Mouse (Mus musculus) R1 (cell line): ENCODE measurements around the gene Rcan1.
"Not testable (repeated sequence)": the region's sequence is repeated elsewhere in the genome, so short reads cannot be mapped to it uniquely, and the experiment has no call there.

ENCODE experiments used
- DNase-seq: peaks from one replicate; pipeline ENCODE4 v3.0.0-alpha.2; 2018; ENCODE audit warnings: low read depth, low spot score

Rcan1 gene

DNA sequence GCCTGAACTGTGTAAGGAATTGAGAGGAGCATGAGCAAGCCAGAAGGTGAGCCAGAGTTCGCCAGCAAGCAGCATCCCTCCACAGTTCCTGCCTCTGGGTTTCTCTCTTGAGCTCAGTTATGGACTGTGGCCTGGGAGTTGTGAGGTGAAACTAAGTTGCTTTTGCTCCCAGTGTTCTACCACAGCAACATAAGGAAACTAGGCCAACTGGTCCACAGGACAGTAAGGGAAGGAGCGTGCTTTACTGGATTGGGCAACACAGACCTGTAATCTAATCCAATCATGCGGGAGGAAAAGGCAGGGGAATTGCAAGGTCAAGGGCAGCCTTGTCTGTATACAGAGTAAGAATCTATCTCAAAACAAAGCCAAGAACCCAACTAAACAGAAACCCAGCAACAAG is 37.5 kb downstream of the Rcan1 start:
- DNase-seq, result no peak

GRCm38 (mm10) chr16:92430731-92431130 is 39.9 kb downstream of the Rcan1 start:
- DNase-seq, result no peak

DNA sequence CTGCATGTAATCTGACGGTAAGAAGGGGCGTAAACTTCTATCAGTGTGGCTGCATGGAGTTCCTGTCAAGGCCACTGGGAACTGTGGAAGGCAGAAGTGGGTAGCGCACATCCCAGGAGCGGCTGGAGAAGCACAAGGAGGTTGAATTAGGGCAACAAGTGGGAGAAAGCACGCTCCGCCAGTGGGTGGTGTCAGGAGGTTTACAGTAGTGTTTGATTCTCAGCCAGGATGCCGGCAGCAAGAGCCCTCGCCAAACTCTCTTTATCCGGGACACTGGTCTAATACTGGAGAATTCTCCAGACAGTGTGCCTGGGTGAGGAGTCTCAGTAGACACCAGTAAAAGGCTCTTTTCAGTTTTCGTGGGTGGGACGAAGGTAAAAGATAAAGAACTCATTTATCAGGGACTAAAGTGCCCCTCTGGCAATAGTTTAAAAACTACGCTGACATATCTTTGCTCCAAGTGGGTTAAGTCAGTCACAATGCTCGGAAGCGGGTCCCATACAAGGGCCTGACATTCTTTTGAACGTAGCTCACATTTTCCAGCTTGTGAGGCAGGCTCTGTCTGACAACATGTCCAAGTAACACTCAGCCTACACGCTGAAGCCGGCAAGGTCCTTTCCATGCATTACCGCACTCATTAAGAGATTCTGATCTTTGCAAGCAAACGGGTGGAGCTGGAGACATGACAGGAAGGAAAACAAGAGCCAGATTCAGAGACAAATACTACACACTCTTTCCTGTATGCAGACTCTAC is 42.3 kb downstream of the Rcan1 start:
- no peak for DNase-seq

GRCm38 (mm10) chr16:92426708-92427107 is 44.0 kb downstream of the Rcan1 start:
- DNase-seq, result peak; percentile 46

DNA sequence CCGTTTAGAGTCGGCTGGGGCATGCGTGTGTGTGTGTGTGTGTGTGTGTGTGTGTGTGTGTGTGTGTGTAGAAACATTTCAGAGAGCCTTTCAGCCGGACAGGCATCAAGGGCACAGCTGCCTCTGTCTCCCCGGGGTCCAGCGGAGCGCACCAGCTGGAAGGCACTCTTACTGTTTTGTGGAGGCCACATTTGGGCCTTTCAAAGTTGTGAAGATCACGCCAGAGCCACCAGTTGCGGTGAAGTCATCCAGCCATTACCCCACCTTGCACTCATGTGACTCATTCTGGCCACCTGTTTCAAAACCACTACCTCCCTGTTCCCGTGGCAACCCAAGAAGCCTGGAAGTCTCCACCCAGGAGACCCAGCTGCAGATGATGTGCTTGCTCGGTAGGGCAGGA is 44.8 kb downstream of the Rcan1 start:
- peak; percentile 67 for DNase-seq

DNA sequence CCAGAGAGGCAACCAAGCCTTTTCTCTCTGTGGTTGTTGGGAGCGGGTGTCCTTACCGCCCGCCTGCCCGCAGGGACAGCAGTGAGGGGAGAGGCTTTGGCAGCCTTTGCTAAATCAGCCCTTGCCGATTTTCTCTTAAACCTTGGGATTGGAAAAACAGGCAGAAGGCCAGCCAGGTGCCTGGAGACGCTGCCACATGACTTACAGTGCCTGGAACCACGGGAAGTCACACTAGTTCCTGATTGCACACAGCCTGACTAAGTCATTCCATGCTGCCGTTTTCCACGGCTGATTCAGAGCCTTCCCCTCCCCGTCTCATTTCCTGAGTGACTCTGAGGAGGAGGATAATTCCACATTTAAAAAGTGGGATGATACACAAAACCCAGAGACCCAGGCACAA is 47.3 kb downstream of the Rcan1 start:
- no peak for DNase-seq

GRCm38 (mm10) chr16:92422435-92423362 is 48.0 kb downstream of the Rcan1 start:
- no peak for DNase-seq

- DNase-seq, result peak; percentile 56
Observed at GRCm38 (mm10) chr16:92421147-92421934, 49.3 kb downstream of the Rcan1 start.

DNA sequence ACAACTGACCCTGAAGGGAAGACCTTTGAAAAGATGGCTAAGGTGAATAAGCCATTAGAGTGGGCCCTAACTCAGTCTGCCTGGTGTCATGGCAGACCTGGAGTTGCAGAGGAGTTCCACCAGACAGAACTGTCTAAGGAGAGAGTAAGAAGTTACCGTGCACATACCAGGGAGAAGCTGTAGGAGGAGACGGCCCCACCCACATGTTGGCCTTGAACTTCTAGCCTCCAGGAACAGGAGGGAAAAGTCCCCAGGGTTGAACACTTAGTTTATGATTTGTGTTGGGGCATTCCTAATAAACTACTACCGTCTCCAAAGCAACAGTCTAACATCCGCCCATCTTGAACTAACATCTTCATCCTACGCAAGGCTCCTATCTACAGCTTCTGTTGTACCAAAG is 50.0 kb downstream of the Rcan1 start:
- DNase-seq, result peak; percentile 65

DNA sequence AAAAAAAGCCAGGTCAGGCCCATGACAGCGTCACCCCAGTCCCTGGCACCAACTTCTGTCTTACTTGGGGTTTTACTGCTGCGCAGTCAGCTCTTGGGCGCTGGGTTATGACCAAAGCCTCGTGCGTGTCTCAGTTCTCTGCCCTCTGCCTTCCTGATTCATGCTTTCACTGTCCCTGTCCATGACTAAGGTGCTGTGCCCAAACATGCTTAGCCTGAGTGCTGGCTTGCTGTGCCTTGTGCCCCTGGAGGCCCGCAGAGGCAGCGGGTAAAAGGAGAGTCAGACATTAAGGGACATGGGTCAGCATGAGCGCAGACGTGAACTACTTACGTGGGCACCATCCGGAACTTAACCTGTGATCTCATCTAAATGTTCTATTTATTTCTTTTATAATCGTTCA is 51.6 kb downstream of the Rcan1 start:
- DNase-seq, result no peak

GRCm38 (mm10) chr16:92417267-92417666 is 53.4 kb downstream of the Rcan1 start:
- DNase-seq, result no peak

DNA sequence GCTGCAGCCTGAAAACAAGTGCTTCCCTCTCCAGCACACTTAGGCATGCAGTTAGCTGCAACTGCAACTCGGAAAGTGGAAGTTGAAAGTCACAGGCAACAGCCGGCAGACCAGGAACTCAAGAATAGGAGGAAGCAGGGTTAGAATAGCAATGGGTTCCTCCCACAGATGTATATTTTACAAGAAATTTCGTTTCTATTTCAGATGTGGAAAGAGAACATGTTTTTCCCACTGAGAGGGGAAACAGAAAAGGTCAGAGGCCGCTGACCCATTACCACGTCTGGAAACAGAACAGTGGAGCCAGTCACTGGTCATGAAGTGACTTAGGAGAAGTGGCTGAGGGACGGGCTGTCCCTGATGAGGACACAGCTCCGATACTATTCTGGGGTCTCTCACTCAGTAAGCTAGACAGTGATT is 55.0 kb downstream of the Rcan1 start:
- DNase-seq, result no peak

- DNase-seq, result not testable (repeated sequence)
Observed at GRCm38 (mm10) chr16:92415038-92415437, 55.6 kb downstream of the Rcan1 start.

DNA sequence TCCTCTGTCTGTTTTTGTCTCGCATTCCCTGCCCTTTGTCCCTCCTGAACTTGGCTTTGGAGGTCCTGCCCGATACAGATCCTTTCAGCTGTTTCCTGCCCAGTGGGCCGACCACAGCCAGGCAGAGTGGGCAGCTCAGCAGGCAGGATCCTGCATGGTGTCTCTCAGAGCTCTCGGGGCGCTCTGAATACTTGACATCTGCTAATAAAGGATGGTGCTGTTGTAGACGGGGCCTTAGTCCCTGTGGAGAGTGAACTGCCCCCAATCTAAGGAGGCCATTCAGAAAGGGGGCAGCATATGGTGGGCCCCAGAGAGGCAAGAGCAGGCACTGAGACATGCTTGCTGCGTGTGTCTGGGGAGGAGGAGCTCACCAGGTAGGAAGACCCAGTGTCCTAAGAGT is 57.8 kb downstream of the Rcan1 start:
- no peak for DNase-seq

DNA sequence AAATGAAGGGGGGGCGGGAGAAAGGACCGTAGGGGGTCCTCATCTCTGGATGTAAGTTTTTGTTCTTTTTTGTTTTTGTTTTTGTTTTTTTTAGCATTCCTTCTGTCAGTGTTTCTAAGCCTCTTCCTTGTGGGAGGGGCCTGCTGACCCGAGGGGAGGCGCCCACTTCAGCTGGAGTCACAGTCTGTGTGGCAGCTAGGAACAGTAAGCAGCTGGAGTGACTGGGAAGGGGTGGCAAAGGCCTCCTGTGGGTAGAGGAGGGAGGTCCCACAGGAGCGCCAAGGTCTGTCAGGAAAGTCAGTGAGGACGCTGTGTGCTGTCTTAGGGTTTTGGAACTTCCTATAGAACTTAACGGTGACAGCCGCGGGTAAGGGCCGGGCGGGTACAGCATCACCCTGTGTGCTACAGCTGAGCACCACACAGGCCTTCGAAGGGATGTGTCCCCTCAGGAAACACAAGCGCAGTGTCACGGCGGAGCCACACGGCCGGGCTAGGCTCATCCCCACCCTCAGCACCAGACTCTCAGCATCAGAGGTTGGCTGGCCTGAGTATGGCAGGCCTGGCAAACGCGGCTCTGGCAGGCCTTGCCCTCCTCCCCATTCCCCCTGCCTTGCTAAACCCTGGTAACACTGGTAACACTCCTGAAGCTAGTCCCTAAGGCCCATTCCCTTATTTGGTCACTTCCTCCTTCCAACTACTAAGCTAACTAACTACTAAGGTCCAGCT is 58.5 kb downstream of the Rcan1 start:
- DNase-seq, result no peak

- no peak for DNase-seq
Observed at GRCm38 (mm10) chr16:92410344-92410743, 60.3 kb downstream of the Rcan1 start.

- DNase-seq, result no peak
Observed at GRCm38 (mm10) chr16:92407883-92408282, 62.8 kb downstream of the Rcan1 start.

DNA sequence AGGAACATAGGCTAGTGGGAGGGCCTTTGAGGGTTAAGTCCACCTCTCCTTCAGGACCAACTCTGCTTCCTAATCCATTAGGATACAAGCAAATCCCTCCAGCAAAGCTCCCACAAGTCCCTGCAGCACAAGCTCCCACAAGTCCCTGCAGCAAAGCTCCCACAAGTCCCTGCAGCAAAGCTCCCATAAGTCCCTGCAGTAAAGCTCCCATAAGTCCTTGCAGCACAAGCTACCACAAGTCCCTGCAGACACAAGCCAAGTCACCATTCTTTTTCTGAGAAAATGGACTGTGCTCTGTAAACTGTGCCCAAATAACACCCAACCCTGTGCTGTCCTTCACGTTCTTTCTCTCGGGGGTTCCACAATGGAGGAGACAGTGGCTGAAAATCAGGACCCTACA is 66.5 kb downstream of the Rcan1 start:
- DNase-seq, result no peak

DNA sequence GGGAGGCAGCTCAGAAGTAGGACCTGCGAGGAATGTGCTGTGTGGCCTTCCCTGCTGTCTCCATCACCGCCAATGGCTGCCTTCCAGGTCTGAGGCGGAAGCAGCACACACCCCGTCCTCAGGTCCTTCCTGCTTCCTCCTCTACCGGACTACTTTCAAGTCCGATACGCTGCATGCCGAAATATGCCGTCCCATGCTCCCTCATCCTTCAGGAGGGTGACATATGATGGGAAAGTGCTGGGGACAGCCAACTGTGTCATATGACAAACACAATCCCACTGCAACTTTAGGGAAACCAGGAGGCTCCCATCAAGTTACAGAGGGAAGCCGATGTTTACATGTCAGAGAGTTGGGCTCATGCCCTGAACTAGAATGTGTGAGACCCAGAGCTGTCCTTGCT is 67.6 kb downstream of the Rcan1 start:
- DNase-seq, result peak; percentile 33

DNA sequence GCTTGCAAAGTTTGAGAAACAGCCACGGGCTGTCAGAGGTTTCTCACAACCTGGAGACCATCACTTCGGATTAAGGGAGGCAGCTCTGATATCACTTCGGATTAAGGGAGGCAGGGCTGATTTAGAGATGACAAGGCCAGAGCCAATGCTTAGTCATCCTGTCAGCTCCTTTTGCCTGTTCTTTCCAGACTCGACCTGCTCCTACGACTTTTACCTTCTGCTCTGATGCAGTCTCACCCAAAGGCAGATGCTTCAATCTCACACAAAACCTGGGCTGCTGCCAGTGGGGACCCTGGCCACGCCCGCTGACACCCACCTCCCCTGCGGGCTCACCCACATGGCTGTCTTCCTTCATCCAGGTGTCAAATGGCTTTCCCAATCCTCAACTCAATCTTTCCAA is 68.5 kb downstream of the Rcan1 start:
- DNase-seq, result no peak

- no peak for DNase-seq
Observed at GRCm38 (mm10) chr16:92401206-92401605, 69.5 kb downstream of the Rcan1 start.
